Mouse (Mus musculus) intestine, embryonic 15.5 days (tissue): ENCODE measurements at regions not wholly inside any gene's neighbourhood (a gene's known extent, or its start where the extent isn't known, plus 50 kb on each side); places are given as distances from the start of the nearest gene placed in this dataset.
A peak's percentile ranks its signal among the peaks of the same experiment; 100 is the strongest.

Experiments
- ATAC-seq: fragments of 200-750 bp; cut with Nextera tagmentation; 2 replicates; pipeline ENCODE4 v1.8.0; 2017; ENCODE audit warnings: moderate TSS enrichment, moderate library complexity
- H3K27ac ChIP-seq: fragments of 300-500 bp; sonication (generic); 2 replicates; pipeline ENCODE4 v1.5.1; 2015; ENCODE audit warnings: mild to moderate bottlenecking, inconsistent platforms
- H3K27me3 ChIP-seq: fragments of 300-500 bp; sonication (generic); replicated peaks from 2 replicates; pipeline ENCODE4 v1.6.1; 2015; ENCODE audit warnings: inconsistent platforms
- H3K36me3 ChIP-seq: fragments of 300-500 bp; sonication (generic); 2 replicates; pipeline ENCODE4 v1.6.1; 2015; ENCODE audit warnings: inconsistent platforms
- H3K4me1 ChIP-seq: fragments of 300-500 bp; sonication (generic); replicated peaks from 2 replicates; pipeline ENCODE4 v1.6.1; 2015; ENCODE audit warnings: inconsistent platforms
- H3K4me2 ChIP-seq: fragments of 300-500 bp; sonication (generic); replicated peaks from 2 replicates; pipeline ENCODE4 v1.6.1; 2015; ENCODE audit warnings: mild to moderate bottlenecking, inconsistent platforms
- H3K4me3 ChIP-seq: fragments of 300-500 bp; sonication (generic); replicated peaks from 2 replicates; pipeline ENCODE4 v1.5.1; 2015; ENCODE audit warnings: inconsistent platforms
- H3K9ac ChIP-seq: fragments of 300-500 bp; sonication (generic); 2 replicates; pipeline ENCODE4 v1.6.1; 2015; ENCODE audit warnings: inconsistent platforms
- H3K9me3 ChIP-seq: fragments of 300-500 bp; sonication (generic); 2 replicates; pipeline ENCODE4 v1.6.1; 2016; ENCODE audit warnings: inconsistent platforms
- whole genome bisulfite sequencing: fragments of 180-500 bp; shearing (Covaris S2); methylation state at CpG from one replicate; pipeline ENCODE4 v1.1.7; 2015; 5-methylcytosine and 5-hydroxymethylcytosine counted together

- no peaks in the 10 kb centered on the region for H3K36me3 ChIP-seq
- H3K4me3 ChIP-seq: no peak overlapping the region
- no peak for ATAC-seq
- H3K27me3 ChIP-seq: no peaks in the 10 kb centered on the region
- 82% methylated on average over 1 of the region's 1 CpGs for WGBS
- no peak overlapping the region for H3K27ac ChIP-seq
- no peak overlapping the region for H3K4me2 ChIP-seq
- peaks cover 24% of the 10 kb centered on the region for H3K4me1 ChIP-seq
- no peak overlapping the region for H3K9ac ChIP-seq
- H3K9me3 ChIP-seq: no peaks in the 10 kb centered on the region
Observed at GRCm38 (mm10) chr17:84101652-84102051, 86.1 kb downstream of the Zfp36l2 start.

- no peak overlapping the region for H3K4me3 ChIP-seq
- H3K27ac ChIP-seq: no peak overlapping the region; the same call in 1 of the 2 replicates
- no peak overlapping the region for H3K4me2 ChIP-seq
- no peaks in the 10 kb centered on the region for H3K36me3 ChIP-seq
- H3K9ac ChIP-seq: peak overlapping the region; percentile 10; the same call in 1 of the 2 replicates
- no peak for ATAC-seq
- H3K27me3 ChIP-seq: no peaks in the 10 kb centered on the region
- peaks cover 32% of the 10 kb centered on the region for H3K4me1 ChIP-seq
- no peaks in the 10 kb centered on the region for H3K9me3 ChIP-seq
- 51% methylated on average over 10 of the region's 10 CpGs for WGBS
Observed at GRCm38 (mm10) chr17:84100523-84100922, 87.2 kb downstream of the Zfp36l2 start.

GRCm38 (mm10) chr17:84099737-84100136 lies 88.0 kb downstream of the Zfp36l2 start:
- 82% methylated on average over 9 of the region's 9 CpGs for WGBS
- Histone ChIP-seq H3K9me3 (no peaks in the 10 kb centered on the region), H3K4me2 (no peak overlapping the region), H3K27me3 (no peaks in the 10 kb centered on the region), H3K4me1 (peaks cover 32% of the 10 kb centered on the region), H3K36me3 (no peaks in the 10 kb centered on the region), H3K27ac (no peak overlapping the region), H3K4me3 (no peak overlapping the region), H3K9ac (no peak overlapping the region)
- ATAC-seq: no peak

- Histone ChIP-seq H3K36me3 (no peaks in the 10 kb centered on the region), H3K9me3 (no peaks in the 10 kb centered on the region), H3K27me3 (no peaks in the 10 kb centered on the region), H3K4me3 (no peak overlapping the region), H3K9ac (no peak overlapping the region), H3K4me1 (peaks cover 23% of the 10 kb centered on the region), H3K4me2 (no peak overlapping the region), H3K27ac (no peak overlapping the region)
- no peak for ATAC-seq
- WGBS: 90% methylated on average over 6 of the region's 6 CpGs
Observed at GRCm38 (mm10) chr17:84097871-84098430, 89.8 kb downstream of the Zfp36l2 start.

- Histone ChIP-seq H3K4me3 (no peak overlapping the region), H3K9me3 (no peaks in the 10 kb centered on the region), H3K27me3 (no peaks in the 10 kb centered on the region), H3K9ac (no peak overlapping the region), H3K4me1 (peaks cover 23% of the 10 kb centered on the region), H3K4me2 (no peak overlapping the region), H3K27ac (no peak overlapping the region), H3K36me3 (no peaks in the 10 kb centered on the region)
- no peak for ATAC-seq
- 73% methylated on average over 13 of the region's 13 CpGs for WGBS
Observed at GRCm38 (mm10) chr17:84097286-84097685, 90.5 kb downstream of the Zfp36l2 start.

- Histone ChIP-seq H3K36me3 (no peaks in the 10 kb centered on the region), H3K4me1 (peaks cover 23% of the 10 kb centered on the region), H3K4me3 (peak overlapping the region; percentile 36), H3K9me3 (no peaks in the 10 kb centered on the region), H3K9ac (peak overlapping the region; percentile 58), H3K27me3 (no peaks in the 10 kb centered on the region), H3K4me2 (peak overlapping the region; percentile 93), H3K27ac (peak overlapping the region; percentile 51)
- 6% methylated on average over 59 of the region's 59 CpGs for WGBS
- peak; percentile 80 for ATAC-seq
Observed at GRCm38 (mm10) chr17:84096345-84097260, 91.1 kb downstream of the Zfp36l2 start.

GRCm38 (mm10) chr17:84095829-84096228 lies 91.9 kb downstream of the Zfp36l2 start:
- no peaks in the 10 kb centered on the region for H3K9me3 ChIP-seq
- no peaks in the 10 kb centered on the region for H3K36me3 ChIP-seq
- 0 out of 2 replicates have a peak overlapping the region, but pooled peaks have one; percentile 51 for H3K27ac ChIP-seq
- no peak overlapping the region for H3K9ac ChIP-seq
- WGBS: 42% methylated on average over 4 of the region's 4 CpGs
- peaks cover 23% of the 10 kb centered on the region for H3K4me1 ChIP-seq
- peak overlapping the region; percentile 93; the same call in 1 of the 2 replicates for H3K4me2 ChIP-seq
- H3K4me3 ChIP-seq: no peak overlapping the region
- ATAC-seq: 0 out of 2 replicates have a peak, but pooled peaks have one; percentile 6
- no peaks in the 10 kb centered on the region for H3K27me3 ChIP-seq

- ATAC-seq: no peak
- WGBS: 88% methylated on average over 2 of the region's 2 CpGs
- H3K27me3 ChIP-seq: no peaks in the 10 kb centered on the region
- no peaks in the 10 kb centered on the region for H3K36me3 ChIP-seq
- H3K4me3 ChIP-seq: no peak overlapping the region
- H3K9ac ChIP-seq: no peak overlapping the region
- no peak overlapping the region for H3K4me2 ChIP-seq
- no peaks in the 10 kb centered on the region for H3K9me3 ChIP-seq
- H3K27ac ChIP-seq: no peak overlapping the region
- H3K4me1 ChIP-seq: peaks cover 17% of the 10 kb centered on the region
Observed at GRCm38 (mm10) chr17:84095089-84095488, 92.7 kb downstream of the Zfp36l2 start.

- H3K27ac ChIP-seq: no peak overlapping the region
- H3K36me3 ChIP-seq: no peaks in the 10 kb centered on the region
- H3K4me1 ChIP-seq: peaks cover 33% of the 10 kb centered on the region
- no peak overlapping the region for H3K4me3 ChIP-seq
- no peak for ATAC-seq
- no peaks in the 10 kb centered on the region for H3K9me3 ChIP-seq
- no peak overlapping the region for H3K9ac ChIP-seq
- no peaks in the 10 kb centered on the region for H3K27me3 ChIP-seq
- H3K4me2 ChIP-seq: no peak overlapping the region
- 88% methylated on average over 12 of the region's 12 CpGs for WGBS
Observed at GRCm38 (mm10) chr17:84086394-84086793, 101.4 kb downstream of the Zfp36l2 start.

GRCm38 (mm10) chr17:84085721-84086120 lies 102.0 kb downstream of the Zfp36l2 start:
- peak; percentile 57 for ATAC-seq
- peaks cover 33% of the 10 kb centered on the region for H3K4me1 ChIP-seq
- H3K36me3 ChIP-seq: no peaks in the 10 kb centered on the region
- no peak overlapping the region for H3K4me2 ChIP-seq
- H3K9me3 ChIP-seq: no peaks in the 10 kb centered on the region
- H3K27ac ChIP-seq: peak overlapping the region; percentile 66
- H3K9ac ChIP-seq: no peak overlapping the region
- H3K4me3 ChIP-seq: no peak overlapping the region
- WGBS: 41% methylated on average over 7 of the region's 7 CpGs
- no peaks in the 10 kb centered on the region for H3K27me3 ChIP-seq

GRCm38 (mm10) chr17:84085232-84085631 lies 102.5 kb downstream of the Zfp36l2 start:
- 81% methylated on average over 10 of the region's 10 CpGs for WGBS
- Histone ChIP-seq H3K36me3 (no peaks in the 10 kb centered on the region), H3K27ac (0 out of 2 replicates have a peak overlapping the region, but pooled peaks have one; percentile 34), H3K4me3 (no peak overlapping the region), H3K4me2 (no peak overlapping the region), H3K9ac (no peak overlapping the region), H3K9me3 (no peaks in the 10 kb centered on the region), H3K27me3 (no peaks in the 10 kb centered on the region), H3K4me1 (peaks cover 33% of the 10 kb centered on the region)
- ATAC-seq: peak; percentile 8; the same call in 1 of the 2 replicates
